Mouse (Mus musculus) thymus, postnatal 0 days (tissue): ENCODE results near the gene Snrpb2. TPM values are rescaled to one million over a fixed set of nuclear protein-coding genes. Genes with fewer than 3 reads are reported as not detected.
A peak's percentile ranks its signal among the peaks of the same experiment; 100 is the strongest.

Experiments
- DNase-seq: peaks from one replicate; pipeline ENCODE4 v3.0.0-alpha.2; 2015; ENCODE audit warnings: low spot score
- polyA plus RNA-seq: library from polyadenylated mRNA; unstranded; fragments of >200 nt; fragmentation: Nextera tagmentation; extraction: Ambion mirVana; gene quantifications from 2 replicates; pipeline ENCODE4 v1.2.1, GENCODE M21; 2015

Snrpb2 gene
- polyA plus RNA-seq, result 121 and 122 TPM in 2 replicates

DNA sequence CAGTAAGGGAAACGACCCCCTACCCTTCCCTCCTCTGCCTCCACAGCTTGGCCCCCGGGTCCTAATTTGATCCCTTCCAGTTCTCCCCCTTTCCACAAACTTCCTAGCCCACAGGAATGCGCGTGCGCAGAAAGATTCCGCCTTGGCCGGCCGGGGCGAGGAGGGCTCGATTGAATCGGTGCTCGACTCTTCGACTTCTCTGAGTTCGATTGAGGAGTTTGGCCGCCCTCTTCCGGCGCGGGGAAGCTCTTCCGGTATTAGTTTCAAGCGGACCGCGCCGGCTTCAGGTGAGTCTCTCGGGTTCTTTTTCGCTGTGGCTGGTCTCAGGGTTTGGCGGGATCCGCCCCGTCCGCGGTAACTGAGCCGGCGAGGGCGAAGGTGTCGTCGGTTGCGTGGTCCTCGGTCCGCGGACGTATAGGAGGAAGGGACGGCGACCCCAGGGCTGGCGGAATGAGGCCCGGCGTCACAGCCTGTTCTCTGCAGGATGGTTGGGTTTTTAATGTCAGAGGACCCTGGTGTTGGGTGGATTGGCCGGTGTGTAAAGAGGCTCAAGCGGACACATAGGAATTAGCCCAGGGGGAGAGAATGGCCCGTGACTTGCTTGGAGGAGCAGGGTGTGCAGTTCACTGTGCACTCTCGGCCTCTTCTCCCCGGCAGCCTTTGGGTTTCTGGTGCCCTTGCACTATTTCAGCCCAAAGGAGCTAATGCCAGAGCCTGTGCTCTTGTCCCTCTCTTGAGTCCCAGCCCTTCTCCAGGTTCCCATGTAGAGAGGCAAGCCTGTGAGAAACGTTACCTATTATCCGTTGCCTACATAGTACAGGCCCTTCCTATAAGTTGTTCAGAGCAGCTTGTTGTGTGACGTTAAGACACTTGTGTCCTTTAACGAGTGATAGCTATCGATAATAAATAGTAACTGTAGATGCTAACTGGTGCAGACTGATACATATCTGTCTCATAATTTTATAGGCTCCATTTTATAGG lies at the start of gene Snrpb2:
Snrpb2 (plus strand) TSS at position 228 of the 981 bp plus-strand sequence.
- DNase-seq, result peak; percentile 85

DNA sequence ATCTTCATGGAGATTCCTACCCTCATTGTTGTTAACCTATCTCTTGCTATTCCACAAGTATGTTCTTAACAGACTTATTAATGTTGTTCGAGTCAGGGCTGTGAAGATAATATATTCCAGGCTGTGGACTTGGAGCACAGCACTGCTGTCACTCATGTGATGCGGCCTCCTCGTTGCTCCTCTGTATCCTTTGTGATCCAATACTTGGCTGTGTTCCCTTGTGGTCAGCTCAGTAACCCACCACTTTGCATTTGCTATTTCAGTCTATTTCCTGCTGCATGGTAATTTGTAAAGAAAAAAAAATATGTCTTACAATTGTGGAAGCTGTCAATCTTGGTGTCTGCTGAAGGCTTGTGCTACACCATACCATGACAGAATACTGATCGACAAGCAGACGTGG lies 49.8 kb upstream of the Snrpb2 start:
- DNase-seq, result no peak

DNA sequence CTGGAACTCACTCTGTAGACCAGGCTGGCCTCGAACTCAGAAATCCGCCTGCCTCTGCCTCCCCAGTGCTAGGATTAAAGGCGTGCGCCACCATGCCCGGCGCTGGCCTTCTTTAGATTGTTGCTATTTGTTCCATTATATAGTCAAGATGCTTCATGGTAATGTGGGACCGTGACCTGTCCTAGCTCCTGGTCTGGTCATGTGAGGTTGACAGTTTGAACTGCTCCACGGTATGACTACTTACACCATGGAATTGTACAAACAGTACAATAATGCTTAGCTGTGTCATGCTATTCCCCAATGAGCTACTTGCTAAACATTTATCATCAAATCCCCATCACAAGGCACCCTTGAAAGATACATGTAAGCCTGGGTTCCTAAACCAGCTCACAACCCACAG lies 44.8 kb upstream of the Snrpb2 start:
- DNase-seq, result no peak

DNA sequence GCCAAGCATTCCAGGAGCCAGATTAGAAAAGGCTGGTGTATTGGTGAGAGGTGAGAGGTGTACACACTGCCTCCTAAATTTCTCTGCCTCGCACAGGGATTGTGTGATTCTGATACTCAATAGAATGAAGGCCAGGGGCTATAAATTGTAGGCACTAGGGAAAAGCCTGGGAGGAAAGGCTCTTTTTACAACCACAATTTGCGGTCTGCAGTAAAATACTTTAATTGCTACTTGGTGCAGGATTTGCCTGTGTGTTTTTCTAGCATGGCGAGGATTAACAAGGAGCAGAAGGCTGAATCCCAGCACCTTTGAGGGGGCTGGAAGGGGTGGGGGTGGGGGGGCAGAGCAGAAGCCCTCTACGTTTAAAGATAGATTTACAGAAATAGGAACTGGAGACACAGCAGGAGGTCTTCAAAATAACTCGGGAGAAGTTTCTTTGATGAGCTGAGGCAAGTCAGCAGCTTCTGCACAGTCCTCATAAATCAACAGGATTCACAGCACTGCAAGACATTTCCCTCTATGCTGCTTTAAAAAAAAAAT lies 44.2 kb upstream of the Snrpb2 start:
- DNase-seq, result no peak

DNA sequence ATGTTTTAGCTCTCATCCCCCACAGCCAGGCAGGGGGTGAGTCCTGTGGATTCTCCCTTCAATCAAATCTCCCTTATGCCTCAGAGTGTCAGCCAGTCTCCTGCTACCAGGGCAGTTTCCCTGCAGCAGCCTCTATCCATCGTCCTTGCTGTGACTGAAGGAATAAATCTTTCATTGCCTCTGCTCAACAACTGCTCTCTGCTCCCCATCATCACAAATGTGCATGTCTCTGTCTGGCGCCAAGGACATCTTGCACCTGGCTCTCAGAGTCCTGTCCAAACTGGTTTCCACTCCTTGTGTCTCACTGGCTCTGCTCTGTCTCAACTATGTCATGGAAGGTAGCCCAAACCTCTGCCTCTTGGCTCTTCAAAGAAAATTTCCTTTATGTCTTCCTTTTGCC lies 43.1 kb upstream of the Snrpb2 start:
- no peak for DNase-seq

DNA sequence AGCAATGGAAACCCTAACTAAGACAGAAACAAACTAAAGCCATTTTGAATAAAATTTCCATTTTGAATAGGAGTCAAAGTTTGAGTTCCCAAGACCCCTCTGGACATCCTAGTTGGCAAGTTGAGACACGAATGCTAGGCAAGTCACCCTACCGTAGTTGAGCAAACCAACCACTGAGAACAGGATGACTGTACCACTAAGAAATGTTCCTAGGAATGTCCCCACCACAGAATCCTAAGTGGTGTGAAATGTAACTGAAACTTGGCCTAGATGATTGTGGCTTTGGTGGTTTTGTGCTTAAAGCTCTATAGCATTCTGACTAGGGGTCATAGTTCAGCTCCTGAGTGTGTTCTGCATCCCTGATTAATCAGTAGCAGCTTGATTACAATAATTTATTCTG lies 39.5 kb upstream of the Snrpb2 start:
- no peak for DNase-seq

DNA sequence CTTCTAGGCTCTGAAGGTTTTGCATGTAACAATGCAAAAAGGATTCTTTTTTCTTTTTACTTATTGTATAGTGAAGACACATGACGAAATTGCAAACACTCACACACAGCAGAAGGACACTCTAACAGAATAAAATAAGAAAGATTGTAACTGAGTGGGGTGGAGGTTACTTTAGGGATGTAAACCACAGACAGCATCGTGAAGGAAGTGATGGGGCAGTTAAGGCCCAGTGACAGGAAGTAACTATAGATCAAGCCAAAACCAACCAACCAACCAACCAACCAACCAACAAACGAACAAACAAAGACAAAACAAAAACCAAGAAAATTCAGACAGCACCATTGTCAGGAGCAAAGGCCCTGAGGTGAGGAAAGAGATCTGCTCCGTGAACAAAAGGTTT lies 38.6 kb upstream of the Snrpb2 start:
- DNase-seq, result no peak

DNA sequence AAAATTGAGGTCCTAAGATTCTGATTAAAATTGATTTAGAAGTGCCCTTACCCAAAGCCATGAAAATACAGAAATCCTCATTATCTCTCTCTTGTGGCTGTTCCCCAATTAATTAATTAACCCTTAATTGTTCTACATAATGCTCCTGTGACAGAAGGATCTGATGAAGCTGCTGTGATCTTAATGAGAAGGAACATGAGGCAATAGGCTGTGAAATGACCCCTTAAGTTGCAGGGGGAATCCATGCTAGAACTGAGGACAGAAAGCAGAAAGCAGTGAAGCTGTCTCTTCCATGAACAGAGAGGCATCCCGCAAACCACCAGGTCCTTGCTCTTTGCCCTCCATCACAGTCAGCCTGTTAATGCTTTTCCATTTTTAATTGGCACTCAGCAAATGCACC lies 31.6 kb upstream of the Snrpb2 start:
- DNase-seq, result no peak

DNA sequence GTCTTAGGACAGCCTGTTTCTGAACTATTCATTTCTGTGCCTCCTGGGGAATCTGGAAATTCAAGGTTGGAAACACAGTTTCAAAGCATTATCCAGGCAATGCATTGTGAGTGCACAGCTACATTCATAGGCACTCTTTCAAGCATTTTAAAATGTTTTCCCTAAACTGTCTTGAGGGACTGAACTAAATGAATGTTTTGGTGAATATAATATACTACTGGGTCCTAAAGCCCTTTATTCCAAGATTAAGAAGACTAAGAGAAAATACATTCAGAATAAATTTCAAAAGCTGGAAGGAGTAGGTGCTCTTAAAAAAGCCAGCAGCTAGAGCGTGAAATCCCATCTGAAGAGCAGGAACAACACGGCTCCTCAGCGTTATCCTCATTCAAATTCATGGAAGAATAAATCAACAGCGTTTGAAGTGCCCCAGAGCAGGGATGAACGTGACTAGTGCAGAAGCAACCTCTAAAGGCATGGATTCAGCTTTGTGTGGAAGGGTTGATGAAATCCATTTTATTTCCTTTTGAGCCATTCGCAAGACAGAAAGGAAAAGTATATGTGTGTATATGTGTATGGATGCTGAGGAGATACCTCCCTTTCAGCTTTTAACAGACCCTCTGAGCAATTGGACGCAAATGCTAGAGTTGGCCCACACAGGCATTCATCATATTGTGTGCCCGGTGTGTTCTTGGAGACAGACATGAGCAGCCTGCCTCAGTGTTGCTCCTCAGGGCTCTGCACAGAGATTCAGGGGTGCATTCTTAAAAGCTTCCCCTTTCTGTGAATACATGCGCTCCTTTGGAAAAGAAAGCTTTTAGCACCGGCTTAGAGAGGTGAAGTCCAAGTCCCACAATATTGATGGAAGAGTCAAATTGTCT lies 30.2 kb upstream of the Snrpb2 start:
- no peak for DNase-seq

DNA sequence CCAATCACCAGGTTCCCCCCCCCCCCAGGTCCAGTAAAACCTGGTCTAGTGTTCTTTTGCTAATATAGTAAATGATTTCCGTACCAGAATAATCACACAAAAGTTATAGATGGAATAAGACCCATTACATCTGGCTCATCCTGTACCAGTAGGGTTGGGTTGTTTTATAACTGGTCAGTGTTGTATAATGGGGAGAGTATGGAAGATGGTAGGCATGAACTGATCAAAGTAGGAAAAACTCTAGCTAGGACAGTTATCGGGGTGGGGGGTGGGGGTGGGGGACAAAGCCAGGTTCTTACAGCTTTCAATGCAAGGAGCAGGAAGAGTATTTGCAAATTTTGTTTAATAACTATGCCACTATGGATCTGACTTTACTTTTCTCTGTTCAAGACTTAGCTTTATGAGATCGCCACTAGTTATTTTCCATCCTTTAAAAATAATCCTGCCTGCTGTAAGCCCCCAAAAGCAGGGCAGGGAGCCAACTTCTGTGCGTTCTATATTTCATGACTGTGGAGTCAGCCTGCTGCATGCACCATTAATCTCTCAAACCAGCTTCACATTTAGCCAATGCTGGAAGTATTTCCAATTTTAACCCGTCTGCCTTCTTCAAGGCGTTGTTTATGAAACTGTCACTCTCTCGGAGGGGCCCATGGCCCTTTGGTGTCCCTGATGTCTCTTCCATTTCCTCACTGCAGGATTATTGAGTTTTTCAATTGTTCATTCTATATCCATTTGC lies 28.3 kb upstream of the Snrpb2 start:
- DNase-seq, result no peak

DNA sequence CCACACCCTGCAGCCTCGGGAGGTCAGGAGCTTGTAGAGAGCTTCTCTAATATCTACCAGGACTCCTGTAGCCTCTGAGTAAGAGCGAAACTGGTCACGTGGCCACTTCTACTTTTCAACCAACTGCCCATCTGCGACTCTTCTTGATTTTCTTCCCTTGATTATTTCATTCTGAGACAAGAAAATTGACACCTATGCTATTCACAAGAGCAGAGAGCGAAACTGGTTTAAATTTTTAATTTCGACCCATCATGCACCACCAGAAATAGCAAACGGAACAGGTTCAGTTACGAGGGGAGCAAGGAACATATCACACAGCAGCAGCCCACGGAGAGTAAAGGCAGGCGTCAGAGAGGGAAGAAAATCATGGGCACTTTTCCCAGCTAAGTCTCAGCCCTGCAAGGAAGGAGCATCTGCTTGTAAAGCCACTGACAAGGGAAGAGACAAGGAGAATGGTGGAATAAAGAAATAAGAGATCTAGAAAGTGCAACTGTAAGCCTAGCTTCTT lies 27.7 kb upstream of the Snrpb2 start:
- no peak for DNase-seq

DNA sequence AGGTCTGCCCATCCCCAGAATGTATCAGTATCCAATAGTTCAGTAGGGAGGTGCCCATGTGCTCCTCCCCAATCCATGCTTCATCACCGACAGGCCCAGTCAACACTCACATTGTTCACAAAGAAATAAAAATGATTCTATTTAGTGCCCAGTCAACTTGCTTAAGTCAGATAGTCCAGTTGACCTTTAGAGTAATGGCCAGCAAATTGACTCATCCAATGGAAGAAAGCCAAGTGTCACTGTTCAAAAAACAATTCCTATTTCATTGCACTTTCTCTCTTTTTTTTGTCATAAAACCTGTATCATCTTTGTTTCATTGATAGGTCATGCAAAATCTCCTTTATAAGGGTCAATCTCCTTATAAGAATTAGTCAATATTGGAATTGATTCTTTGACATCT lies 21.2 kb upstream of the Snrpb2 start:
- DNase-seq, result no peak

DNA sequence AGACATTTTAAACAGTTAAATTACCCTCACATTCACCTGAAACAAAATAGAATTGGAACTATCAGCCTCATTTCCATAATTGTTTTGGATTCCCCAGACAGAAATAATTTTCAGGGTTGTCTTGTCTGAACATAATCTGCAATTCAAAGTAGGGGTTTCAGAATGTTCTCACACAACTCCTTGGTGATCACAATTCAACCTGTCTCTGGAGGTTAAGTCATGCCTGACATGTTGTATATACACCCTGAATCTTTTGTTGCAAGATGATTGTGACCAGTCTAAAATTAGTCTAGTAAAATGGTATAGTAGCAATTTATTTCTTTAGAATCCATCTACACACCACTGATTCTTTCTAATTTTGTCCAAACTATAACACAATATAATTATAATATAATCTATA lies 7.6 kb upstream of the Snrpb2 start:
- DNase-seq, result no peak

DNA sequence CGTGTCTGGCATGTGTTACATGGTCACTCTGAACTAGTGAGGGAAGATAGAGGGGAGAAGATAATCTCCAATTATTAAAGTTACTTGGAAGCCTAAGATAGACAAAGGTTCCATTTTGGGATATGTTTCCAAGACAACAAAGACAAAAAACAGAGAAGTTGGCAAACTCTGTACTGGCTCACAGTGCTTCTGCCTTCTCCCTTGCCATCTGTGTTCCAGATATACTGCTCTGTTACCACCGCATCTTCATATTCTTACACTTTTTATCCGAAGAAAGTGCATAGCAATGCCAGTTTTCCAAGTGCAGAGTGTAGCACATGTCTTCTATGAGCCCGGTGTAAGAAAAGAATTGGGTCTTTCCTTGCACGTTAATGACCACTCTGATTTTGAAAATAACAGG lies 6.1 kb upstream of the Snrpb2 start:
- DNase-seq, result no peak

DNA sequence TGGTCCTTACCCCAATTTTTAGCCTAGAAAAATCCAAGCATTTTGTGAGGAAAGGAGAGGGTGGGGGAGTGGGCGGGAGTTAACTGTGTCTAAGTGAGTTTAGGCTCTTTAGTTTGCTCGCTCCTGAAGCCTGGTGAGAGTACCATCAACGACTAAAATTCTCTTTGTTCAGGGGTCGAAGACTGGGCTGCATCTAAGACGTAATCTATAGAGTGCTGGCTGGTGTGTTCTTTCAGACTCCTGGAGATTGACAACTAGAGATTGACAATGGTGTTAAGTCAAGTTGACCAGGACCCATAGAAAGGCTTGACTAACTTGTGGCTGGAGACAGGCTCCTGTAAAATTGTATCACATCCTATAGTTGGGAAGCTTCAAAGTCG lies 417 bp upstream of the Snrpb2 start:
- DNase-seq, result no peak

DNA sequence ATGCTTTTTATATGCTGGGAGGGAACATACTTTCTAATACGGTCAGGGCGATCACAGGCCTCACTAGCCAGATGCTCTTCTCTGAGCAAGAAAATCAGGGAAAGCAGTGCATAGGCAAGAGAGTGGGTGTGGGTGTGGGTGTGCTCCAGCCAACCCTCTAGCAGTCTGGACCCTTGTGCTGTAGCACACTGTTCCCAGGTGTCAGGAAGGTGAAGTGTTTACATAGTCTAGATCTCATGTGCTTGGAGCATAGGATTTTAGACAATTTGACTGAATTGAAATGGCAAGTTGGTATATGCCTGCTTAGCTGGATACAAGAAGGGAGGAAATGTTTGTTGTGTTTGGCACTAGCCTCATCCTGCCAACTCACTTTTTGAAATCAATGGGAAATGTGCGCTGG lies 3.1 kb downstream of the Snrpb2 start:
- DNase-seq, result no peak

DNA sequence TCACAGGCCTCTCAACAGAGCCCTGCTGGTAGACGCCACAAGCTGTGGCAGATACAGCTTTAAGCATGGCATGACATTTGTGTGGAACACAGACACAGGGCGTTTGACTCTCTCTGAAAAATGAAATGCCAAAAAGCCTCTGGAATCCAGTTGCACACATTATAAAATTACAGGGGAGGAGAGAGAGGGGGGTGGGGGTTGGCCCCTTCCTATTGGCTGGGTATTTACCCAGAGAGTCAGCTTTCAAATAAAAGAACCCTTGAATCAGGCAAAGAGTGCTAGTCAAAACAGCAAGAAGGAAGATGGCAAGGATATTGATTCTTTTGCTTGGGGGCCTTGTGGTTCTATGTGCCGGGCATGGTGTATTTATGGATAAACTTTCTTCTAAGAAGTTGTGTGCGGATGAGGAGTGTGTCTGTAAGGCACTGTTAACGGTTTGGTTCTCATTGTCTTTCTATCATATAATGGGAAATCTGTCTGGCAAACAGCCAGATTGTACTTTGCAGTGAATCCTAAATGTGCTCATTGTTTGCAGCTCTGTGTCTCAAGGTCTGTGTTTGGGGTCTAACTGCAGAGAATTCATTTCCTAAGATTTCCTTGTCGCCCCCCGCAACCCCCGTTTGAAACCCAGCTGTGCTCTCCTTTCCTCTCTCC lies 15.5 kb downstream of the Snrpb2 start, which contains the start of gene Otor:
Otor (plus strand) TSS at position 276 of the 654 bp plus-strand sequence.
- DNase-seq, result no peak

DNA sequence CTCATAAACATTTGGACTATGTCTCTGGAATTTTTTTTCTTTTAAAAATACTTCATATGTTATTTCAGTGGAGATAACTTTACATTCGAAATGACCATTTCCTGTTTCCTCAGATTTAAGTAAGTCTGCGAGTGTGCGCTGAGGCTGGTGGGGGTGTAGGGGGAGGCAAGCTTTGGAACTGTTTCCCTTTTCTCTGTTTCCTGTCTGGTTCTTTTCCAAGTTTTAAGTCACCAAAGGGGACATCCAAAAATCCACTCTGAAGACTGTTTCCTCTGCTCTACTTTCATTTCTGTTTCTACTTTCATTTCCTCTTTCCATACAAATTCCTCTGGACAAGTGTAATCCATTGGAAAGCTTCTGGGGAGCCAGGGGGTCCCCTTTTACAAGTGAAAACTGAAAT lies 18.9 kb downstream of the Snrpb2 start:
- DNase-seq, result no peak

DNA sequence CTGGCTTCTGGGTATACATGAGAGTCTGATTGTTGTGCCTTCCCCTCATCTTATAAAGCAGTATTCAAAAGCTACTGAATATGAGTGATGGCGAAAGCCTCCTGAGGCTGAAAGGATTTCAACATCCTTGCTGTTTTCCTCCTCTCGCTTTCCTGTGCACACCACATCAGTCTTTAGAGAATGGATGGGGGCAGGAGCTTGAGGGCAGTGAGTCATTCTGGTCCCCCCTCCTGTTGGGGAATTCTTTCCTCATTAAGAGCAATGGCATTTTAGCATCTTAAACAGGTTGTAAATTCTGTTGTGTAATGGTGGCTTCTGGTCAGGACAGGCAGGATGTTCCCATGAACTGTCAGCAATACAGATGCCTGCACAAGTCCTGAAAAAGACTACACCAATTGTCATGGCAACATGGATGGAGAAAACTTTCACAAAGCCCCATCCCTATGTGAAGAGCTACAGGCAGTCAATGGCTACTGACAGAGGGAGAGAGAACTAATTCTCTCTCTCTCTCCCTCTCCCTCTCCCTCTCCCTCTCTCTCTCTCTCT lies 22.1 kb downstream of the Snrpb2 start:
- DNase-seq, result no peak

DNA sequence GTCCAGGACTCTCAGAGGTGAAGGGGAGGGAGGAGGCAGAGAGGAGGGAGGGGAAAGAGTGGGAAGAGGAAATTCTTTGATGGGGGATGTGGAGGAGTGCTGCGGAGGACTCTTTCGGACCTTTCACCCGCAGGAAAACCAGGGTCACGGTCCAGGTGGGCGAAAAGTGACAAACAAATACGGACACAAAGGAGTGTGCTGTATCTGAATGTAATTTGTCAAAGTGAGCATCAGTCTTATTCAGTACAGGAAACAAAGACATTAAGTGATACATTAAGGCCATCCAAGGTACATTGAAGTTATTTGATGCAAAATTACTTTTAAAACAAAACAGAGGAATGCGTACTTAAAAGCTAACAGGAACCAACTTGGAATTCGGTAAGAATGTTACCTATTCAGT lies 27.0 kb downstream of the Snrpb2 start:
- no peak for DNase-seq
